Mouse (Mus musculus): Measurements from ENCODE around the gene Ndufaf2. TPM values are rescaled to one million over a fixed set of nuclear protein-coding genes. Genes with fewer than 3 reads are reported as not detected.
A peak's percentile ranks its signal among the peaks of the same experiment; 100 is the strongest.

The Ndufaf2 gene
- total RNA-seq, 1 experiment from 2014 or later: 10.6 TPM

- peak; percentile 47; the same call in 1 of the 2 replicates for ATAC-seq (ENCODE audit: extremely low read depth, insufficient number of reproducible peaks, low FRiP score, poor library complexity, severe bottlenecking)
Measured at GRCm38 (mm10) chr13:108152650-108153372, 5.6 kb downstream of the Ndufaf2 start.

GRCm38 (mm10) chr13:108151782-108152181 is 6.6 kb downstream of the Ndufaf2 start:
- ATAC-seq (ENCODE audit: extremely low read depth, insufficient number of reproducible peaks, low FRiP score, poor library complexity, severe bottlenecking): peak; percentile 73

- no peak for ATAC-seq (ENCODE audit: extremely low read depth, insufficient number of reproducible peaks, low FRiP score, poor library complexity, severe bottlenecking)
Measured at GRCm38 (mm10) chr13:108144086-108144485, 14.3 kb downstream of the Ndufaf2 start.

- no peak for ATAC-seq (ENCODE audit: extremely low read depth, insufficient number of reproducible peaks, low FRiP score, poor library complexity, severe bottlenecking)
Measured at GRCm38 (mm10) chr13:108138403-108138977, 19.9 kb downstream of the Ndufaf2 start.

- no peak for ATAC-seq (ENCODE audit: extremely low read depth, insufficient number of reproducible peaks, low FRiP score, poor library complexity, severe bottlenecking)
Measured at GRCm38 (mm10) chr13:108135617-108136016, 22.8 kb downstream of the Ndufaf2 start.

- no peak for ATAC-seq (ENCODE audit: extremely low read depth, insufficient number of reproducible peaks, low FRiP score, poor library complexity, severe bottlenecking)
Measured at GRCm38 (mm10) chr13:108132031-108132819, 26.2 kb downstream of the Ndufaf2 start.

GRCm38 (mm10) chr13:108130737-108131136 is 27.7 kb downstream of the Ndufaf2 start:
- no peak for ATAC-seq (ENCODE audit: extremely low read depth, insufficient number of reproducible peaks, low FRiP score, poor library complexity, severe bottlenecking)

GRCm38 (mm10) chr13:108129070-108129469 is 29.4 kb downstream of the Ndufaf2 start:
- ATAC-seq (ENCODE audit: extremely low read depth, insufficient number of reproducible peaks, low FRiP score, poor library complexity, severe bottlenecking): no peak

GRCm38 (mm10) chr13:108127883-108128282 is 30.5 kb downstream of the Ndufaf2 start:
- ATAC-seq (ENCODE audit: extremely low read depth, insufficient number of reproducible peaks, low FRiP score, poor library complexity, severe bottlenecking): no peak

GRCm38 (mm10) chr13:108127130-108127529 is 31.3 kb downstream of the Ndufaf2 start:
- peak; percentile 70; the same call in 1 of the 2 replicates for ATAC-seq (ENCODE audit: extremely low read depth, insufficient number of reproducible peaks, low FRiP score, poor library complexity, severe bottlenecking)

- no peak for ATAC-seq (ENCODE audit: extremely low read depth, insufficient number of reproducible peaks, low FRiP score, poor library complexity, severe bottlenecking)
Measured at GRCm38 (mm10) chr13:108126246-108126645, 32.2 kb downstream of the Ndufaf2 start.

GRCm38 (mm10) chr13:108124096-108124495 is 34.3 kb downstream of the Ndufaf2 start:
- no peak for ATAC-seq (ENCODE audit: extremely low read depth, insufficient number of reproducible peaks, low FRiP score, poor library complexity, severe bottlenecking)

GRCm38 (mm10) chr13:108123109-108123723 is 35.2 kb downstream of the Ndufaf2 start:
- ATAC-seq (ENCODE audit: extremely low read depth, insufficient number of reproducible peaks, low FRiP score, poor library complexity, severe bottlenecking): no peak

- ATAC-seq (ENCODE audit: extremely low read depth, insufficient number of reproducible peaks, low FRiP score, poor library complexity, severe bottlenecking): no peak
Measured at GRCm38 (mm10) chr13:108119411-108120310, 38.8 kb downstream of the Ndufaf2 start.

- no peak for ATAC-seq (ENCODE audit: extremely low read depth, insufficient number of reproducible peaks, low FRiP score, poor library complexity, severe bottlenecking)
Measured at GRCm38 (mm10) chr13:108118188-108118587, 40.2 kb downstream of the Ndufaf2 start.

GRCm38 (mm10) chr13:108117654-108118053 is 40.8 kb downstream of the Ndufaf2 start:
- no peak for ATAC-seq (ENCODE audit: extremely low read depth, insufficient number of reproducible peaks, low FRiP score, poor library complexity, severe bottlenecking)

- no peak for ATAC-seq (ENCODE audit: extremely low read depth, insufficient number of reproducible peaks, low FRiP score, poor library complexity, severe bottlenecking)
Measured at GRCm38 (mm10) chr13:108114257-108114656, 44.2 kb downstream of the Ndufaf2 start.

- no peak for ATAC-seq (ENCODE audit: extremely low read depth, insufficient number of reproducible peaks, low FRiP score, poor library complexity, severe bottlenecking)
Measured at GRCm38 (mm10) chr13:108113536-108113935, 44.9 kb downstream of the Ndufaf2 start.

Data from neutrophil, adult 5-6 weeks (primary cell).